Mouse (Mus musculus): Measurements from ENCODE around the gene Trappc5.

GRCm38 (mm10) chr8:3646824-3647531, 29.1 kb upstream of the Trappc5 start:
- no peak for TF ChIP-seq CTCF (conservative IDR thresholded peaks at IDR 0.05; ENCODE audit: insufficient read depth, insufficient read length, low read depth, low read length)
- TF ChIP-seq POLR2A (IDR thresholded peaks at IDR 0.05; ENCODE audit: low read depth, low read length), result no peak

Measured in kidney, adult 2 months (tissue).